Mouse (Mus musculus) layer of hippocampus, postnatal 25 days (tissue): ENCODE results near the gene Dynll2. TPM values are rescaled to one million over a fixed set of nuclear protein-coding genes. Genes with fewer than 3 reads are reported as not detected.
"Not testable (repeated sequence)": the region's sequence is repeated elsewhere in the genome, so short reads cannot be mapped to it uniquely, and the experiment has no call there.

Experiments
- DNase-seq, 2 experiments: peaks; one replicate each; pipeline ENCODE4 v3.0.0; 2022; ENCODE audit warnings: mixed read lengths in 2 of 2, low spot score in 1 of 2; ENCODE audit errors: extremely low spot score in 1 of 2
- total RNA-seq, 2 experiments: library from RNA; stranded (reverse); gene quantifications; 2 replicates each; pipeline ENCODE4 v1.2.3; 2021

The Dynll2 gene
- total RNA-seq, 2 experiments from 2014 or later, result 435 to 462 TPM

GRCm38 (mm10) chr11:87999751-88000150 lies 12.4 kb upstream of the Dynll2 start:
- DNase-seq, result no peak

- no peak for DNase-seq
Observed at GRCm38 (mm10) chr11:87991806-87992205, 4.5 kb upstream of the Dynll2 start.

GRCm38 (mm10) chr11:87987861-87988260 lies 528 bp upstream of the Dynll2 start:
- DNase-seq, result no peak

- peak in 1 of 2 experiments; percentile 43 for DNase-seq
Observed at GRCm38 (mm10) chr11:87986141-87986741, 1.1 kb downstream of the Dynll2 start.

- no peak for DNase-seq
Observed at GRCm38 (mm10) chr11:87985643-87986042, 1.7 kb downstream of the Dynll2 start.

- DNase-seq, result no peak
Observed at GRCm38 (mm10) chr11:87984571-87984970, 2.8 kb downstream of the Dynll2 start.

- DNase-seq, result no peak
Observed at GRCm38 (mm10) chr11:87978905-87979304, 8.4 kb downstream of the Dynll2 start.

- not testable (repeated sequence) for DNase-seq
Observed at GRCm38 (mm10) chr11:87977021-87977420, 10.3 kb downstream of the Dynll2 start.

GRCm38 (mm10) chr11:87974477-87975181 lies 12.7 kb downstream of the Dynll2 start:
- peak in 1 of 2 experiments; percentile 54 for DNase-seq

- DNase-seq, result no peak
Observed at GRCm38 (mm10) chr11:87973559-87974305, 13.6 kb downstream of the Dynll2 start.

- DNase-seq, result no peak
Observed at GRCm38 (mm10) chr11:87972829-87973228, 14.5 kb downstream of the Dynll2 start.

- DNase-seq, result no peak
Observed at GRCm38 (mm10) chr11:87968356-87969122, 18.8 kb downstream of the Dynll2 start.

- peak; percentile 70 to 93 for DNase-seq
Observed at GRCm38 (mm10) chr11:87967692-87968289, 19.5 kb downstream of the Dynll2 start.

- DNase-seq, result no peak
Observed at GRCm38 (mm10) chr11:87966214-87966613, 21.1 kb downstream of the Dynll2 start.

GRCm38 (mm10) chr11:87965293-87965692 lies 22.0 kb downstream of the Dynll2 start:
- DNase-seq, result no peak

GRCm38 (mm10) chr11:87957066-87957465 lies 30.3 kb downstream of the Dynll2 start:
- no peak for DNase-seq

GRCm38 (mm10) chr11:87955144-87955543 lies 32.2 kb downstream of the Dynll2 start:
- DNase-seq, result no peak

GRCm38 (mm10) chr11:87949990-87950389 lies 37.3 kb downstream of the Dynll2 start:
- no peak for DNase-seq

GRCm38 (mm10) chr11:87935467-87935866 lies 51.9 kb downstream of the Dynll2 start:
- no peak for DNase-seq

GRCm38 (mm10) chr11:87933731-87934130 lies 53.6 kb downstream of the Dynll2 start:
- DNase-seq, result no peak
